9 mouse cellular contexts compared by ENCODE assay signal in genomic region chr2:164456413-164456812, GRCm38 (mm10). TPM values are rescaled to one million over a fixed set of nuclear protein-coding genes. Genes with fewer than 3 reads are reported as not detected.
DNase-seq lines count a peak whose midpoint lies in the region; ATAC-seq and TF ChIP-seq lines count a peak whose summit lies in the region.
"Had no signal": no experiment of that assay in that cellular context is flagged by ENCODE, and none has a peak within 500 bp of the region (broad histone marks: within the 10 kb centered on the region; RNA-seq: fewer than 3 reads in every experiment).

No protein-coding gene starts in this region.

- ATAC-seq in embryonic facial prominence, embryonic 14.5 days (ENCODE audit: low read depth), result no peak
- ATAC-seq in intestine, postnatal 0 days, result no peak
- no peak for ATAC-seq in frontal cortex, adult (ENCODE audit: low TSS enrichment)

- H3K4me2 ChIP-seq in embryonic facial prominence, embryonic 14.5 days (ENCODE audit: low read depth, low read length), result peak overlapping the region; percentile 35
- peak overlapping the region; percentile 60 for H3K4me2 ChIP-seq in intestine, postnatal 0 days (replicated peaks; ENCODE audit: low read depth)

- DNase-seq in left cerebral cortex, adult 2 months (ENCODE audit: extremely low spot score in 1 of 2, low spot score in 2 of 2), result no peak
- no peak for DNase-seq in left cerebral cortex, adult 18-20 months (ENCODE audit: low spot score in 2 of 2)
- no peak for DNase-seq in embryonic facial prominence, embryonic 14.5 days (ENCODE audit: low spot score)
- DNase-seq in spleen, postnatal 10 days (ENCODE audit: low spot score in 2 of 2), result no peak

- intact Hi-C loops in left cerebral cortex, adult 2 months (cut with DNase I), result no loop called here

- H3K27ac ChIP-seq in left cerebral cortex, adult 2 months, result peak overlapping the region; percentile 79; the same call in 1 of the 2 replicates
- H3K27ac ChIP-seq in embryonic facial prominence, embryonic 14.5 days (replicated peaks; ENCODE audit: low read depth, low read length), result no peak overlapping the region
- H3K27ac ChIP-seq in intestine, postnatal 0 days (ENCODE audit: low read depth, low read length), result peak overlapping the region; percentile 79
- peak overlapping the region; percentile 69; the same call in 1 of the 2 replicates for H3K27ac ChIP-seq in olfactory bulb, adult 2 months (ENCODE audit: insufficient read depth, low read depth, low read length)

- TF ChIP-seq CTCF in left cerebral cortex, adult 2 months (IDR thresholded peaks at IDR 0.05), result no peak
- no peak for TF ChIP-seq CTCF in intestine, postnatal 0 days (IDR thresholded peaks at IDR 0.05; ENCODE audit: low read depth)
- TF ChIP-seq CTCF in olfactory bulb, adult 2 months (IDR thresholded peaks at IDR 0.05; ENCODE audit: insufficient read depth, low read depth, low read length), result no peak

- TF ChIP-seq POLR2A in olfactory bulb, adult 2 months (IDR thresholded peaks at IDR 0.05; ENCODE audit: insufficient read depth, low read depth, low read length), result no peak

- peaks cover 22% of the 10 kb centered on the region for H3K4me1 ChIP-seq in embryonic facial prominence, embryonic 14.5 days (ENCODE audit: control insufficient read depth, insufficient read depth, low read length)
- peaks cover 16% of the 10 kb centered on the region; the same call in 1 of the 2 replicates for H3K4me1 ChIP-seq in intestine, postnatal 0 days (replicated peaks; ENCODE audit: control insufficient read depth, insufficient read depth, low read length)
- H3K4me1 ChIP-seq in olfactory bulb, adult 2 months (ENCODE audit: control insufficient read depth, insufficient read depth, low read length), result peaks cover 9% of the 10 kb centered on the region

- H3K9me3 ChIP-seq in embryonic facial prominence, embryonic 14.5 days (ENCODE audit: control insufficient read depth, low read length), result no peaks in the 10 kb centered on the region
- no peaks in the 10 kb centered on the region for H3K9me3 ChIP-seq in intestine, postnatal 0 days (ENCODE audit: control insufficient read depth)

- H3K4me3 ChIP-seq in left cerebral cortex, adult 2 months, result no peak overlapping the region; the same call in 1 of the 2 replicates
- H3K4me3 ChIP-seq in embryonic facial prominence, embryonic 14.5 days (ENCODE audit: low read depth, low read length), result no peak overlapping the region
- no peak overlapping the region for H3K4me3 ChIP-seq in intestine, postnatal 0 days (ENCODE audit: low read depth, low read length)
- H3K4me3 ChIP-seq in olfactory bulb, adult 2 months (ENCODE audit: insufficient read depth, low read depth, low read length), result no peak overlapping the region

- H3K36me3 ChIP-seq in embryonic facial prominence, embryonic 14.5 days (ENCODE audit: control insufficient read depth, insufficient read depth, low read length), result no peaks in the 10 kb centered on the region
- H3K36me3 ChIP-seq in intestine, postnatal 0 days (ENCODE audit: control insufficient read depth, insufficient read depth), result no peaks in the 10 kb centered on the region

- H3K9ac ChIP-seq in embryonic facial prominence, embryonic 14.5 days (ENCODE audit: low read depth, low read length), result no peak overlapping the region
- H3K9ac ChIP-seq in intestine, postnatal 0 days (ENCODE audit: low read depth, low read length), result no peak overlapping the region

- H3K27me3 ChIP-seq in embryonic facial prominence, embryonic 14.5 days (replicated peaks; ENCODE audit: control insufficient read depth, insufficient read depth, low read length), result no peaks in the 10 kb centered on the region
- H3K27me3 ChIP-seq in intestine, postnatal 0 days (replicated peaks; ENCODE audit: control insufficient read depth, insufficient read depth, low read length), result no peaks in the 10 kb centered on the region

- 83% methylated on average over 1 of the region's 1 CpGs for WGBS in embryonic facial prominence, embryonic 14.5 days
- WGBS in intestine, postnatal 0 days, result 46% methylated on average over 1 of the region's 1 CpGs
- 86% methylated on average over 1 of the region's 1 CpGs for WGBS in olfactory bulb, adult 2 months

RNA-seq across cellular contexts. Expression of gene Sys1, which starts 0.4 kb away (rescaled TPM):
- total RNA-seq in left cerebral cortex, adult 2 months (2021), result 10 to 100 TPM; 40.8 to 41.3 TPM
- total RNA-seq in left cerebral cortex, adult 18-20 months (2021), result 10 to 100 TPM; 43.5 to 44.6 TPM
- 63.3 and 68.3 TPM in 2 replicates for polyA plus RNA-seq in embryonic facial prominence, embryonic 14.5 days (2014; fragmentation: Nextera tagmentation; extraction: Ambion mirVana)
- polyA plus RNA-seq in intestine, postnatal 0 days (2015; fragmentation: Nextera tagmentation; extraction: Ambion mirVana), result 58.7 and 62.3 TPM in 2 replicates
- polyA plus RNA-seq in olfactory bulb, adult 2 months (2012; ENCODE audit: insufficient read depth, insufficient read length, low replicate concordance, missing spikeins), result not detected in 2 replicates

RNA-seq across cellular contexts. Expression of gene Gm20458, which starts 4.4 kb away (rescaled TPM):
- 10 to 100 TPM; 10.2 to 14.1 TPM for total RNA-seq in left cerebral cortex, adult 2 months (2021)
- 1 to 10 TPM; 2.0 to 6.4 TPM for total RNA-seq in left cerebral cortex, adult 18-20 months (2021)
- 12.5 and 14.7 TPM in 2 replicates for polyA plus RNA-seq in embryonic facial prominence, embryonic 14.5 days (2014; fragmentation: Nextera tagmentation; extraction: Ambion mirVana)
- polyA plus RNA-seq in intestine, postnatal 0 days (2015; fragmentation: Nextera tagmentation; extraction: Ambion mirVana), result 21.4 and 29.1 TPM in 2 replicates
- polyA plus RNA-seq in olfactory bulb, adult 2 months (2012; ENCODE audit: insufficient read depth, insufficient read length, low replicate concordance, missing spikeins), result not detected in 2 replicates
- total RNA-seq: megakaryocyte, adult 5-6 weeks had no signal

RNA-seq across cellular contexts. Expression of gene Sdc4, which starts 12.7 kb away (rescaled TPM):
- 10 to 100 TPM; 78.7 to 93.2 TPM for total RNA-seq in left cerebral cortex, adult 2 months (2021)
- total RNA-seq in left cerebral cortex, adult 18-20 months (2021), result 10 to 100 TPM; 72.7 to 80.1 TPM
- polyA plus RNA-seq in embryonic facial prominence, embryonic 14.5 days (2014; fragmentation: Nextera tagmentation; extraction: Ambion mirVana), result 57.1 and 58.4 TPM in 2 replicates
- 92.0 and 103 TPM in 2 replicates for polyA plus RNA-seq in intestine, postnatal 0 days (2015; fragmentation: Nextera tagmentation; extraction: Ambion mirVana)
- polyA plus RNA-seq in olfactory bulb, adult 2 months (2012; ENCODE audit: insufficient read depth, insufficient read length, low replicate concordance, missing spikeins), result 124 TPM in 1 of 2 replicates, not detected in the other

RNA-seq across cellular contexts. Expression of gene Trp53tg5, which starts 17.1 kb away (rescaled TPM):
- total RNA-seq in left cerebral cortex, adult 2 months (2021), result not detected
- total RNA-seq in left cerebral cortex, adult 18-20 months (2021), result not detected
- polyA plus RNA-seq in embryonic facial prominence, embryonic 14.5 days (2014; fragmentation: Nextera tagmentation; extraction: Ambion mirVana), result not detected in 2 replicates
- not detected in 2 replicates for polyA plus RNA-seq in intestine, postnatal 0 days (2015; fragmentation: Nextera tagmentation; extraction: Ambion mirVana)
- not detected in 2 replicates for polyA plus RNA-seq in olfactory bulb, adult 2 months (2012; ENCODE audit: insufficient read depth, insufficient read length, low replicate concordance, missing spikeins)
- total RNA-seq: megakaryocyte, adult 5-6 weeks had no signal
- polyA plus RNA-seq: heart, embryonic 14.5 days had no signal

RNA-seq across cellular contexts. Expression of gene Dbndd2, which starts 29.5 kb away (rescaled TPM):
- 100 to 1,000 TPM; 102 to 106 TPM for total RNA-seq in left cerebral cortex, adult 2 months (2021)
- total RNA-seq in left cerebral cortex, adult 18-20 months (2021), result 100 to 1,000 TPM; 108 to 126 TPM
- polyA plus RNA-seq in embryonic facial prominence, embryonic 14.5 days (2014; fragmentation: Nextera tagmentation; extraction: Ambion mirVana), result 4.1 and 10.5 TPM in 2 replicates
- 15.9 and 18.8 TPM in 2 replicates for polyA plus RNA-seq in intestine, postnatal 0 days (2015; fragmentation: Nextera tagmentation; extraction: Ambion mirVana)
- polyA plus RNA-seq in olfactory bulb, adult 2 months (2012; ENCODE audit: insufficient read depth, insufficient read length, low replicate concordance, missing spikeins), result 84.6 TPM in 1 of 2 replicates, not detected in the other

Comparison
In these comparisons a context has a peak if more than half of its experiments do, and no peak if none do; other contexts are left out.
1. RNA of gene Sys1, which starts 0.4 kb away (polyA plus RNA-seq): 63.3 to 68.3 TPM in embryonic facial prominence, embryonic 14.5 days and 58.7 to 62.3 TPM in intestine, postnatal 0 days; not detected in olfactory bulb, adult 2 months; every median in the first group is over 10 times any median in the second.
2. RNA of gene Gm20458, which starts 4.4 kb away (polyA plus RNA-seq): 21.4 to 29.1 TPM in intestine, postnatal 0 days and 12.5 to 14.7 TPM in embryonic facial prominence, embryonic 14.5 days; not detected in olfactory bulb, adult 2 months; every median in the first group is over 10 times any median in the second.